Mouse (Mus musculus) T-helper 2 cell (primary cell): ENCODE data around the gene Dglucy.

Experiments
- in situ Hi-C: fragments of 300-600 bp; cut with MboI, MseI; formaldehyde crosslinking; loops from one replicate; pipeline ENCODE4 v1.15.1; 2025; ENCODE audit warnings: high pct_unique_total_duplicates

Gene Dglucy

DNA sequence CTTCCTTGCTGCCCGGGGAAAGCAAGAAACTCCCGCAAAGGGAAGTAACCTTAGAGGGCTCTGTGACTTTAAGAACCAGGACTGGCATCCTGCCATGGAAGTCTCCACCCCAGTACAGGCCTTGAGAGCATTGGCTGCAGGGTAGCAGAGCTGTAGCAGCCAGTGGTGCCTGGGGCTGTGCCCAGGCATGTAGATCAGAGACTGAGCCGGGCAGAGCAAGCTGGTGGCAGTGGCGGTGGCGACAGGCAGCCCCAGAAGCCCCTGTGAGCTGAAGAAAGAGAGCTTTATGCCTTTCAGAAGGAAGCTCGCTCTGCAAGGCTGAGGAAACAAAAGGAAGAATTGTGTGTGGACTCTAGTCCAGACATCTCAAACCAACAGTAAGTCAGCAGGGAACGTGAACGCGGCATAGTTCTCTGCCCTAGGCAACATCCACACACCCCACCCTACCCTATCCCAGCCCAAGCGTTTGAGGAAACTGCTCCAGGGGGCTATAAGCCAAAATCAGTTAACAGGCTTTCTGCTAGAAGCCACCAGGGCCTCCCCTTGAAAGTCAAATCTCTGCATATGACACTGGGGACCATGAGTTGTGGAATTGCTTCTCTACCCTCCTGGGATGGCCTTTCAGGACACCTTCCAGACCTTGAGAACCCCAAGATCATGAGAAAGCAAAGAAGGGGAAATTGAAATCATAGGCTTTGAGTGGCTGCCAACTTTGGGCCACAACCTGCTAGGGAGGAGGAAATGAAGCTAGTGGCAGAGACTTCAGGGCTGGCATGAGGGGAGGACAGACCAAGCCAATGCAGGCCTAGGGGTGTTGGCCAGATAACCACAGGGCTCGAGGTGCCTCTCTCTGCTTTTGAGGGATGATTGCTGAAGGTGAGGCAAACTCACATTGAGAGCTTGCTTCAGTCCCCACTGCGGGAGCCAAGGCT, at the start of gene Dglucy:
Gene Dglucy, plus strand, starts transcription at position 124 of the 932 bp plus-strand sequence.
- in situ Hi-C loops, result no loop called here

DNA sequence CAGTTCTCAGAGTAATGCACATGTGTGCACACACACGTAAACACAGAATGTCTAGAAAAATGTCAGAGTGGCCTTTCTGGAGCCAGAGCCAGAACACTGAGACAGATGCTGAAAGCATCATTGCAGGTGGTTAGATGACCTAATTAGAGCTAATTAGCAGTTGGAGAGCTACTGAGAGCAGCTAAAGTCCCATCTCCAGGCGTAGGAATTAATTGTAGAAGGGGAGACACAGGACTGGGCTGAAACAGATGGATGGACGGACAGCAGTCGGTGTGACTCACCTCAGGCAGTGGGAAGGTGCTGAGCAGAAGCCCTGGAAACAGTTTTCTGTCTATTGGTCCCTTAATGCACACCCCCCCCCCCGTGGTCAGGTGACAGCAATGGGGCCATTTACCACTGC, 43.7 kb upstream of the Dglucy start:
- in situ Hi-C loops, result no loop called here

DNA sequence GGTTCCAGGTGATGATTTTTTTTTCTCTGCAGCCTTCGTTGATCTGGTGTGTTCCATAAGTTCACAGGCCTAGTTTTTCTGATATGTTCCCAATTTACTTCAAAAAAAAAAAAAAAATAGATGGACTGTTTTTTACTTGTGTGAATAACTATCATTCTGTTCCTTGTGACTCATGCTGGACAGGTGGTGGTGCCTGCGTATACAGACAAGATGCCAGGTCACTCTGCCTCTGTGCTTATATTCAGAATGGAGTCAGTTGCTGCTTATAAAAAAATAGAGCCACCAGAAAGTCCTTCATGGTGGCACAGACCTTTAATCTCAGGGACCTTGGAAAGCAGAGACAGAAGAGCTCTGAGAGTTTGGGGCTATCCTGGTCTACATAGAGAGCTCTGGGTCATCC, 43.3 kb upstream of the Dglucy start:
- in situ Hi-C loops, result no loop called here

DNA sequence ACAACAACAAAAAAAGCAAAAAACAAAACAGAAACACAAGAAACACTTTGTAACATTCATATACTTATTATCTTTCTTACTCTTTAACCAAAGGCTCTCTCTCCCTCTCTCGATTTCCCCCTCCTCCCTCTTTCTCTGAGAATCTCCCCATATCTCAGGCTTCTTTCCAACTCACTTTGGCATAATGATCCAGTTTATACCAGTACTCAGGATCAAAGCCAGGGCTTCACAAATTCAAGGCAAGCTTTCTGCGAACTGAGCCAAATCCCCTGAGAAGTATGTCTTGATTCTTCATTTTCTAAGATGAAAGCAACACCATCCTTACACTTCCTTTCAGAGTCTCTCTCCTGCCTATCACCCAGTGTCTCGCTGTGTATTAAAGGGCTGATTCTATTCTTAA, 40.4 kb upstream of the Dglucy start:
- in situ Hi-C loops, result no loop called here

DNA sequence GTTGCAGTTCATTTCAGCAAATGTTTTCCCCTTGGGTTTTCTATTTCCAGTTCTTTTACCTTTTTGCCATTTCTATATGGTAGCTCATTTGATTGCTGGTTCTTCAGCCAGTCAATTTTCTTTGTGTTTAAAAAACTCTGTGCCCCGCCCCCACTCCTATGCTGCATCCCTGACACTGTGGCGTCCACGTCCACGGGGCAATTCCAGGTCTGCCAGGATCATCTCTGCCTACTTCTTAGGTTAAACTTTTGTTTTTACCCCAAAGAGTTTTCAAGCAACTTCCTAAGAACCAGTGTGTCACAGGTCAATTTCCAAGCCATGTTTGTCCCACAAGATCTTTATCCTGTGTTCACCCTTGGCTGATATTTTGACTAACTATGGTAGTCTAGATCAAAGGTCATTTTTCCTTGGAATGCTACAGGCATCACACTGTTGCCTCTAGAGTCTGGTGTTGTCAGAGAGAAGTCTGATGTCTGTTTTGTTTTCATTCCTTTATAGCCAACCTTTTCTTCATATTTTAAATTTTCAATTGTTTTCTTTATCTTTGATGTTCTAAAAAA, 39.8 kb upstream of the Dglucy start:
- in situ Hi-C loops, result no loop called here

DNA sequence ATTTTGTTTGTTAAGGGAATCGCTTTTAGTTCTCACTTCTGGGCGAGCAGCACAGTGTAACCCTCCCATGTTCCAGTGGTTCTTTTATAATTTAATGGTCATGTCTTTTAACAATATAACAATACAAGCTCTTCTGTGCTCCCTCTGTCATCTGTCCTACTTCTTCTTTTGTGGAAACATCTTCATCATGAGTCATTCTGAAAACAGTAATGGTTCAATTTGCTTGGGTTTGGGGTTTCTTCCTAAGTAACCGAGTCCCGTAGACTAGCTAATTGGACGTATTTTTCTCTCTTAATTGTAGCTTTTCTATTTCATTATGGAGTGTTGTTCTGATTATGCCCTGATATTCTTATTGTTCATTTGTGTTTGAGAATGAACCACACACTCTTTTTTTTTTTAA, 38.5 kb upstream of the Dglucy start:
- in situ Hi-C loops, result no loop called here

DNA sequence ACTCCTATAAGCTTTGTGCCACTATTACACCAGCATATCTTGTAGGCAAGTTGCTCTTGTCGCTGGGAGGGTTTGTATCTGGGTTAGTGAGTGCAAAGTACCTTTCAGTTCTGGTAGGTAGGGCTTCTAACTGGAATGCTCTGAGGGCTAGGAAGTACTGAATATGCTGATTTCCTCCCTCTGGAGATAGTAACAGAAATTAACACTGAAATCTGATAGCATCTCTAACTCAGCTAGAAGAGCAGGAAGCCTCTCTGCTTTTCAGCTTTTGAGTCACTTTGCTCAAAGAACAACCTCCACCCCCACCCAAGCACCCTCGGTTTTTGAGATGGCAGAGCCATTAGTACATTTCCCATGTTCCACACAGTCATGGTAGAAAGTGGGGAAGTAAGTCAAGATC, 36.4 kb upstream of the Dglucy start:
- in situ Hi-C loops, result no loop called here

DNA sequence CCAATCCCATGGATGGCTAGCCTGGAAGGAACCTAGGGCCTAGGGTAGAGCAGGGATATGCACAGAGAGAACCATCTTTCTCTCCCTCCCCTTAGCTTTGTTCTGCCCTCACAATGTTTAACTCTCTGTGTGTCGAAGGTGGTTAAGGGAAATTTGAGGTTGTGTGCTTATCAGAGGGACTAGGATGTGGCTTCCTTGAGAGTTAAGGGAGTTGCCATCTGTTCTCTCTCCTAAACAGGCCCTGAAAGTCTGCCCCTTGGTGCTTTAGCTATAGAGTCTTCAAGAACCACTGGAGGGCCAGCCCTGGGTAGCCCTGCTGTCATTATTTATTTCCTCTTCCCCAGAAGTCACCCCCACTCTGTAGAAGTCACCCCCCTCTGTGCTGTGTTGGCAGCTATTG, 25.9 kb upstream of the Dglucy start:
- in situ Hi-C loops, result no loop called here

DNA sequence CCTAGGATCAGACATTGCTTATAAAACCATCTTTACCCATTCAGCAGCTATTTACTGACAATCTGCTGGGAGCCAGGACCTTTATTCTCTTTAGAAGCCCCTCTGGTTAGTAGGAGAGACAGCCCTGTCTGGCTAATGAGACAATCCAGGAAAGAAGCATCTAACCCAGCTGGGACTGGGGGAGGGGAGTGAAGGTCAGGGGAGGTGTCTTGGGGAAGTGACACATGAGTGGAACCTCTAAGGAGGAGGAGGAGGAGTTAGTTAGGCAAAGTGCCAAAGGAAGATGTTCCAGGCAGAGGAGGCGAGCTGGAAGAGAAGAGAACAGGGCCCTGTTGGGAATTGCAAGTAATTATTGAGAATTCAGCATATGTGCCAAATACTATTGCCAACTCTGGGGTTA, 25.1 kb upstream of the Dglucy start:
- in situ Hi-C loops, result no loop called here

DNA sequence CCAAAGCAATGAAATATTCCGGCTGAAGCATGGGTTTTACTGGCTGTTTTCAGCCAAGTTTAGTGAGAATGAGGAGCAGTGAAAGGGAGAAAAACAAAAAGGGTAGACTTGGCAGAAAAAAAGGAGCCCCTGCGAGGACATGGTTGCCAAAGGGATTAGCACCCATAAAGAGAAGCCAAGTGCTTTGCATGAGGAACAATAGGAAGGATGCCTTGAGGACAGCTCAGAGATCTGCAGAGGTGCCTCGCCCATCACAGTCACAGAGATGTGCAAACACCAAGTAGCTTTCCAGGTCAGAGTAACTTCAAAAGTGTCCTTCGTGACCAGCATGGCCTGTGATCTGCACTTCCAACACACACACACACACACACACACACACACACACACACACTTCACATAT, 21.4 kb upstream of the Dglucy start:
- in situ Hi-C loops, result no loop called here

DNA sequence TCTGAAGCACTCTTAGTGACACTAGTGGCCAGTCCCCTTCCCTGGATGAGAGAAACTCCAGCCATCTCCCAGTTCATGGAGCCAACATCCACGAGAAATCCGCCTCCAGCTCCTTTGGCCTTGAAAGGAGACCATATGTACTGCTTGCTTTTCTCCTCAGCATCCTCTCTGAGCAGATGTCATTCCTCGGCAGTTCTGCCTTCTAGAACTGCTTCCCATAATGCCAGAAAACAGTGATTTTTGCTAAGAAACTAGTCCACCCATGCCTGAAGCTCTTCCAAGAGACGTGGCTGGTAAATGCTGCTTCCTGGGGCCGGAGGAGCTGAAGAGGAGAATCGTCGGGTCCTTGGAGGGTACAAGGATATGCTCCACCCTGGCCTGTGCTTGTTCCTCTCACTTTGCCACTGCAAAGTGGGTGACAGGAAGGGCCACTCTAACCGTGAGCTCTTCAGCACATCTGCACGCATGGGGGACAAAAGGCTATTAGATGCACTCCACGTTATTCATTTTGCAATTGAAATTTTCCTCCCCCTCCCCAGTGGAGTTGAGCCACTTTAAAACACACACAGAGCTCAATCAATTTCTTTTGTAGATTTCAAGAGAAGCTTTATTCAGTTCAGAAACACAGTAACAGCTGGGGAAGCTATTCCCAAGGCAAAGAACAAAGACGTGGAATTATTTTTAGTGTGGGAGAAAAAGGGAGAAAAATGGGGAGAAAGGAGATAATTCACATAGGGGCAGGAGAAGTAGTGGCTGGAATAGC, 16.0 kb upstream of the Dglucy start:
- in situ Hi-C loops, result no loop called here

DNA sequence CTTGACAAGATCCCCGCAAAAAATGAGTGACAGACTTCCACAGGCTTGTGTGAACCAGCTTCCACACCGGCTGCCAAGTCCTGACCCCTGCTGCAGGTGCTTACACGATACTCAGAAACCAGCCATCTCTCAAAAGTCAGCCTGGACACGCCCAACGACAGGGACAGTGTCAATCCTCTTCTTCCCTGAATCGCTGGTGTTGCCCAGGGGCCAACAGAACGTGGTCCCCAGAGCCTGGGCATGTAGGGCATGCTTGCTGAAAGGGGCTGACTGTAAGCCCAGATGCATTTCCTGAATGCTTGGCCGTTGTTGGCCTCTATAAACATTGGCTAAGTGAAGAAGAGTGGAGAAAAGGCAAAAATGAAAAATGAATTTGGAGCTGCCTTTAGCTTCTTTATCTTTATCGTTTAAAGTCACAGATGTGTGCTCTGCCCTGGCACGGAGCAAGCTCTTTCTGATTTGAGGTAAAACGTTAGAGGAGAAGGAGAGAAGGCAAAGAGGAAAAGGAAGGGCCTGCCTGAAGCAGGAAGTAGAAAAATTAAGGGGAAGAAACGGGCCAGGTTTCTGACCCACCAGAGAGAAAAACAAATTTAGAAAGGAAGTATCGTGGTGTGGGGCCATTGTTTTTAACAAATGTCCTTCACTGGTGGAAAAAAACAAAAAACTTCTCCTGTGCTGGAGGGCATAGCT, 14.4 kb upstream of the Dglucy start:
- in situ Hi-C loops, result no loop called here

DNA sequence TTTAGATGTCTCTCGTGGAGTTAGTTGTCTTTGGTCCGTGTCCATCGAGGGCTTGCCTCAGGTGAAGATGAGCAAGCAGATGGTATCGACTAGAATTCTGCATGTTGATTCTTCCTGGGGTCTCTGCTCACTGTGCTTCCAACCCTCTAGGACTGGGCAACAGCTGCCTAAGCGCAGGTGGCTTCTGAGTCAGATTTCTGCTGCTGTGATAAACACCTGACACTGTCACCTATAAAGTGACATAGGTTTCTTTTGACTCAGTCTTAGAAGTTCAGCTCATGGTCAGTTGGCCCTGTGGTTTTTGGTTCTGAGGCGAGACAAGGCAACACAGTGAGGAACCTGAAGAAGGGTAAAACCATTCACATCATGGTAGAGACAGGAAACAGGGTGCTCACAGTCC, 9.0 kb upstream of the Dglucy start:
- in situ Hi-C loops, result no loop called here

DNA sequence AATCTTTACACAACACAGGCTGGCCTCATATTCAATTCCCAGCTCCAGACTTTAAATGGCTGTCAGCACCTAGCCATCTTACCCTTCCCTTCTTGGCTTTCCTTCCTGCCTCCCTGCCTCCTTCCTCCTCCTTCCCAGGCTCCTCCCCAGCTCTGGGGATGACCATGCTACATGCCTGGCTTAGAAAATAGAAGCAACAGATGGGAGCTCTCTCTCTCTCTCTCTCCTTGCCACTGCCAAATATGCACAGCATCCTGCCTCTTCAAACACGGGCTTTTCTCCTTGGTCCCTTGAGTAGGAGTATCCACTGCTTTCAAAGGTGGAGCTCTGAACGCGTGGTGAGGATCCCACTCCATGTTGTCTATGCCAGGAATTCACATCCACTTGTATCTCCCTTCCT, 8.1 kb upstream of the Dglucy start:
- in situ Hi-C loops, result no loop called here

DNA sequence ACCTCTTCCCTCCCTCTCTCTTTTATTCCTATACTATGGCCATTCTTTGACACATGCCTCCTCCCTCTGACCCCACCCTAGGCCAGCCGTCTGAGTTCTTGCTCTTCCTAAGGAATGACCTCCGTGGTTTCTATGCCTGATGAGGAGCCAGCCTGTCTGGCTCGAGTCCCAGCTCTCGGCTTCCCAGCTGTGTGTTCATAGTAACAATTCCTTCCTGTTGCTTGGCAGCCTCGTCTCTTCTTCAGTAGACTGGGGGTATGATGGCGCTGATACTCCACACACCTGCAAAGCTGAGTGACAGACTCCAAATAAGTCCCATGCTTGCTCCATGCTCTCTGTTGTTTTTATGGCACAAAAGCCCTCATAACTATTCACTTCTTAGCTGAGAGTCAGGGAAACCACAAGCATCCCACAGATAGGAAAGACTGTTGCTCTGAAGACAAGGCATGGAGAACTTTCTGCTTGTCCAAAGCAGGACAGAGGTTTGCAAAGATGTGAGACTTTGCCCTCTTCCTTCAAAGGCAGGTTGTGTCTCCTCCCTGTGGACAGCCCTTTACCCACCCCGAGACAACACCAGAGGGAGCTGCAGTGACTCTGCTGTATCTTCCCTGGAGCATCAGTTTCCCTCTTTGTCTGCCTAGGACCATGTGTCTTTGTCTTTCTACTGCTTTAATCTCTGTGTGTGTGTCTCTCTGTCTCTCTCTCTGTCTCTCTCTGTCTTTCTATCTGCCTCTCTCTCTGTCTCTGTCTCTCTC, 6.5 kb upstream of the Dglucy start:
- in situ Hi-C loops, result no loop called here

DNA sequence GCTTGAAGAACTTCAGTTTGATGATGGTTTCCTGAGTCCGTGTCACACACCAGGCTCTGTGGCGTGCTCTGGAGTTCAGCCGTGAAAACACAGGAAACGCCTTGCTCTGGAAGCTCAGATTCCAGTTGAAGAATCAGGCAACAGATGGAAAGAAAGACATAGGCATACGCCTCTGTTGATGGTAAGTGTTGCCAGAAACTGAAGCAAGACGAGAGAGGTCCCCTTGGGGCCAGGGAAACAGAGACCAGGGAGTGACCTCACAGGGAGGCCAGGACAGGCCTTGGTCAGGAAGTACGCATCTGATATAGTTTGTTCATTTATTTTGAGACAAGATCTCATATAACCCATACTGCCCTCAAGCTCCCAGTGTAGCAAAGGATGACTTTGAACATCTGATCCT, 4.1 kb upstream of the Dglucy start:
- in situ Hi-C loops, result no loop called here

DNA sequence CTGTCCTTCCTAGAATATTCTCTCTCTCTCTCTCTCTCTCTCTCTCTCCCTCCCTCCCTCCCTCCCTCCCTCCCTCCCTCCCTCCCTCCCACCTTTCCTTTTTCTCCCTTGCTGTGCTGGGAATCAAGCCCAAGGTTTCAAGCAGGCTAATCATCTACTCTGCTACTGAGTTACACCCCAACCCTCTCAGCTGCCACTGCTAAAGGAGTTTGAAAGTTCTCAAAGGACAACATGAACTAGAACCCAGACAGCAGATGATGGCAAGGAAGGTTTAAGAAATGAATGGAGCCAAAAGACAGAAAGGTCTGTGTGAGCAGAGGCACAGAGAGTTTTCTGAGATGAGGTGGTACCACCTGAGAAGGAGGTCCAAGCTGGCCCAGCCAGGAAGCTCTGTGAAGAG, 3.6 kb upstream of the Dglucy start:
- in situ Hi-C loops, result no loop called here

DNA sequence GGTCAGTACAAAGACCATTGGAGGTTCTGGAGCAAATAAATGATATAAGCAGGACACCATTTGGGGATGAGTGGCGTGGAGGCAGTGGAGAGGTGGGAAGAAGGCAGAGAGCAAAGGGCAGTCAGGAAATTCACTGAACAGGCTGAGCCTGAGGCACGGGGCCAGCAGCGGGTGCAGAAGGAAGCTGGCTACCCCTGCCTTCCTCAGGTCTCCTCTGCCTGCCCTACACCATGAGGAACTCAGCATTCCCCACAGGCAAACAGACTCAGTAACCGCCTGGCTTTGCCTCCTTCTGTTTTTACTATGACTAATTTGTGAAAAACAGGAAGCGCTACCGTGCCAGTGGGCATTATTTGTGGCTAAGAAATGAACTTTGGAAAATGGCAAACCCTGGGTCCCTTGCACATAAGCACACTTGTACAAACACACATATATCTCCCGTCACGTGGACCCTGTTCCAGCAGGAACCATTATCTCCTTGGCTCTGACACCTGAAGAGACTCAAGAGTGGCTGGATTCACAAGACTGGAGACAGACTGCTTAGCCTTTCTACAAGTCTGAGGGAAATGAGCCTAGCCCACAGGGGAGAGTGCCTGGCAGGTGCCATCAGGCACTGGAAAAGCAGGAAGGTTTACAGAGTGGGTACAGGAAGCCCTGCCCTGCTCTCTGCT, 2.8 kb upstream of the Dglucy start:
- in situ Hi-C loops, result no loop called here

DNA sequence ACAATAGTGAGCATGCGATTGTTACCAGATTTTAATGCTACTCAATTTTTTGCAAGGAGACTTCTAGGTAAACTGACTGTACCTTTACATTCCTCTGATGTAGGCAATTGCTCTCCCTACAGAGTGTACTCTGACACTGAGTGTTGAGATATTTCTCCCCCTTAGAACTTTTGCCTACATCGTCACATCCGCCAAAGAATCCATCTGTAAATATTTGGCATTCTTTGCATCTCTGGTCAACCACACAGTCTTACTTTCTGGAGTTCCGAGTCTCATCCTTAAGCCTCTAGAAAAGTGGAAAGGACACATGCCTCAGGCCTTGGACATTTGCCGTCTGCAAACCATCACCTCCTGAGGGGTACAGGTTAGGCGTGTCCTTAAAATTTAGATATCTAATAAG, 1.9 kb upstream of the Dglucy start:
- in situ Hi-C loops, result no loop called here

DNA sequence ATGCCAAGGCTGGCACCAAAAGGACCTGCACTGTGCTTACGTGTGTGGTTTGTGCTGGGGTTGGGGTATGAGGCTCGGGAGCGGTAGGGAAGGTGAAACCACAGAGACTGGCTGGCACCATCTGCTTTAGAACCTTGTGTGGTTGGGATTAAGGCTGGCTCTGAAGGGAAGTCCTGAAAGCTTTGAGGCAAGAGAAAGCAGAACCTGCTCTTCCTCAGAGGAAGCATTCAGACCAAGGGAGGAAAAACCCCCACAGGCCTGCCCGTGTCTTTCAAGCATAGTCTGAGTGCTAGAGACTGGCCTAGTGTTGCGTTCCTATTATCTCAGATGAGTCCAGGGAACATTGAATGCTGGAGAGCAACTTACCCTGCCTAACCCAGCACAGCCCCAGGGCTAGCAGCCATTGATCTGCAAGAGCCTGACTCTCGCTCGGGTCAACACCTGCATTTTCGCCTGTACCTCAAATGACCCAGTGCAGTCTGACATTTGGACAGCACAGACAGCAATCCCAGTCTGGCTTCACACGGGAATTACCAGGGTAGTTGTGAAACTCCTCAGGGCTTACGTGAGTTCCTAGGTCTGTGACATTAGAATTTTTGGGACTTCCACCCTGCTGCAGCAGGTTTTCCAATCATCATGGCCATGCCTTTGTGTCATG, 452 bp upstream of the Dglucy start:
- in situ Hi-C loops, result no loop called here
